Mouse (Mus musculus) embryo, embryonic 10 days (tissue): ENCODE results near the gene Olfr559.

Source experiments
- DNase-seq: peaks from one replicate; pipeline ENCODE4 v3.0.0-alpha.2; 2015; ENCODE audit warnings: low spot score

Olfr559 gene

GRCm38 (mm10) chr7:102727391-102727790 is at the start of gene Olfr559:
TSS of gene Olfr559 (minus strand) at chr7:102727491.
- DNase-seq = no peak

- no peak for DNase-seq
Observed at GRCm38 (mm10) chr7:102770921-102771320, 43.6 kb upstream of the Olfr559 start, which contains the start of gene Olfr561. TSS of gene Olfr561 (plus strand) at chr7:102771221.

- no peak for DNase-seq
Observed at GRCm38 (mm10) chr7:102759266-102759665, 32.0 kb upstream of the Olfr559 start, which contains the start of the genes Olfr560 and Olfr78. TSS of gene Olfr560 (minus strand) at chr7:102759366. TSS of gene Olfr78 (minus strand) at chr7:102759471.

- DNase-seq = no peak
Observed at GRCm38 (mm10) chr7:102752086-102752485, 24.8 kb upstream of the Olfr559 start.

- DNase-seq = peak; percentile 7
Observed at GRCm38 (mm10) chr7:102737705-102738104, 10.4 kb upstream of the Olfr559 start.

GRCm38 (mm10) chr7:102733793-102734192 is 6.5 kb upstream of the Olfr559 start:
- DNase-seq = no peak

- no peak for DNase-seq
Observed at GRCm38 (mm10) chr7:102718970-102719369, 8.3 kb downstream of the Olfr559 start, which contains the start of gene Olfr33. TSS of gene Olfr33 (minus strand) at chr7:102719070.

- no peak for DNase-seq
Observed at GRCm38 (mm10) chr7:102701915-102702314, 25.4 kb downstream of the Olfr559 start, which contains the start of gene Olfr558. TSS of gene Olfr558 (plus strand) at chr7:102702215.

- no peak for DNase-seq
Observed at GRCm38 (mm10) chr7:102698461-102698860, 28.8 kb downstream of the Olfr559 start.

GRCm38 (mm10) chr7:102695358-102696125 is 31.7 kb downstream of the Olfr559 start, which contains the start of gene Olfr557:
TSS of gene Olfr557 (plus strand) at chr7:102695910.
- peak; percentile 71 for DNase-seq

GRCm38 (mm10) chr7:102686944-102687501 is 40.3 kb downstream of the Olfr559 start, which contains the start of gene Trim68:
TSS of gene Trim68 (minus strand) at chr7:102687327.
- DNase-seq = peak; percentile 97

- no peak for DNase-seq
Observed at GRCm38 (mm10) chr7:102681916-102682315, 45.4 kb downstream of the Olfr559 start.

GRCm38 (mm10) chr7:102676225-102676624 is 51.1 kb downstream of the Olfr559 start:
- DNase-seq = no peak
